Mouse (Mus musculus) heart, adult 2 months (tissue): ENCODE results near the gene Kank1.

Experiments
- CTCF ChIP-seq: fragments of 200-600 bp; IDR thresholded peaks from 2 replicates; pipeline ENCODE4 v1.8.1; 2022; ENCODE audit warnings: antibody characterized with exemption, mild to moderate bottlenecking, moderate library complexity
- EP300 ChIP-seq: fragments of 200-500 bp; IDR thresholded peaks from 2 replicates; pipeline ENCODE4 v1.6.1; 2011; ENCODE audit warnings: low read depth, low read length, control low read depth; ENCODE audit not compliant: insufficient read depth
- POLR2A ChIP-seq: fragments of 200-500 bp; IDR thresholded peaks from 2 replicates; pipeline ENCODE4 v1.6.1; 2011; ENCODE audit warnings: mild to moderate bottlenecking, low read depth, low read length, control low read depth; ENCODE audit not compliant: insufficient read depth

DNA sequence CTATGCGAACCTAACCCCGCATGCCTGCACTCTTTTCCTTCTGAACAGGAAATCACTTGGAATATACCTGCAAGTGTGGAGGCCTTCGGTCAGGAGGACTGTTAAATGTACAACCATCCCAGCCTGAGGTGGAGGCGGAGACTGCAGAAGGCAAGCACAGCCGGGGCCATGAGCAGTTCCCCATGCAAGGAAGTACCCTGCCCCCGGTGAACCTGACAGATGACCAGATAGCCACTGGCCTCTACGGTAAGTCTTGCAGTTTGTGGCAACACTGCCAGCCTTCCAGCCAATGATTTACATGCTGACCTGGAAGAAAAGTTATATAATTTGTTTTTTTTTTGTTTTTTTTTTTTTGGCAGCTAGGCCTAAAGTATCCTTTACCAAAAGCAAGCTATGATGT is 185.3 kb downstream of the Kank1 start:
- TF ChIP-seq POLR2A (no peak), CTCF (no peak), EP300 (no peak)
